Mouse (Mus musculus) olfactory bulb, adult 2 months (tissue): ENCODE data around the gene Nrg4.

ENCODE experiments used
- CTCF ChIP-seq: fragments of 200-500 bp; IDR thresholded peaks from 2 replicates; pipeline ENCODE4 v1.5.1; 2012; ENCODE audit warnings: low read depth, mild to moderate bottlenecking, low read length, moderate library complexity; ENCODE audit not compliant: insufficient read depth
- POLR2A ChIP-seq: fragments of 200-500 bp; IDR thresholded peaks from 2 replicates; pipeline ENCODE4 v1.6.1; 2012; ENCODE audit warnings: mild to moderate bottlenecking, low read depth, low read length, moderate library complexity; ENCODE audit not compliant: insufficient read depth

- TF ChIP-seq CTCF (no peak), POLR2A (no peak)
Observed at GRCm38 (mm10) chr9:55325061-55325460, 1.6 kb downstream of the Nrg4 start.
